In genomic region chr10:67999170-67999569, GRCm38 (mm10) we compare ENCODE assay signal across 31 mouse cellular contexts. TPM values are rescaled to one million over a fixed set of nuclear protein-coding genes. Genes with fewer than 3 reads are reported as not detected.
"Had no signal": no experiment of that assay in that cellular context is flagged by ENCODE, and none has a peak within 500 bp of the region (broad histone marks: within the 10 kb centered on the region; RNA-seq: fewer than 3 reads in every experiment).

No protein-coding gene starts in this region.

- H3K27ac ChIP-seq: heart, embryonic 13.5 days; heart, embryonic 15.5 days; hindbrain, embryonic 10.5 days; hindbrain, embryonic 12.5 days; hindbrain, embryonic 13.5 days; hindbrain, embryonic 14.5 days; hindbrain, embryonic 15.5 days; hindbrain, postnatal 0 days; intestine, embryonic 15.5 days; kidney, embryonic 15.5 days; kidney, postnatal 0 days; layer of hippocampus, adult 2 months; left cerebral cortex, adult 2 months had no signal

- H3K4me1 ChIP-seq: intestine, embryonic 15.5 days had no signal

- H3K27me3 ChIP-seq: heart, embryonic 12.5 days; heart, embryonic 13.5 days; heart, embryonic 15.5 days; hindbrain, embryonic 12.5 days; hindbrain, embryonic 13.5 days; hindbrain, embryonic 15.5 days; intestine, embryonic 15.5 days; kidney, embryonic 15.5 days had no signal

- H3K4me3 ChIP-seq: heart, embryonic 12.5 days; heart, embryonic 13.5 days; heart, embryonic 15.5 days; hindbrain, embryonic 10.5 days; hindbrain, embryonic 12.5 days; hindbrain, embryonic 13.5 days; hindbrain, embryonic 15.5 days; intestine, embryonic 15.5 days; kidney, embryonic 15.5 days; layer of hippocampus, adult 2 months; left cerebral cortex, adult 2 months had no signal

- H3K4me2 ChIP-seq: heart, embryonic 15.5 days; hindbrain, embryonic 12.5 days; hindbrain, embryonic 13.5 days; intestine, embryonic 15.5 days; kidney, embryonic 15.5 days had no signal

- H3K9ac ChIP-seq: heart, embryonic 12.5 days; heart, embryonic 13.5 days; heart, embryonic 15.5 days; hindbrain, embryonic 12.5 days; hindbrain, embryonic 13.5 days; hindbrain, embryonic 14.5 days; hindbrain, embryonic 15.5 days; intestine, embryonic 15.5 days; kidney, embryonic 15.5 days had no signal

- DNase-seq: heart, postnatal 10 days; heart, postnatal 14 days; heart, postnatal 36 days; heart, postnatal 4 days; kidney, adult 11 months; kidney, adult 18-20 months; kidney, adult 2 months; kidney, adult 8-10 months; kidney, adult 9 months; kidney, postnatal 10 days; kidney, postnatal 14 days; kidney, postnatal 25 days; kidney, postnatal 36 days; kidney, postnatal 4 days; layer of hippocampus, adult 9-11 months; layer of hippocampus, postnatal 36 days had no signal

- H3K36me3 ChIP-seq: heart, embryonic 15.5 days; hindbrain, embryonic 12.5 days; hindbrain, embryonic 13.5 days; hindbrain, embryonic 15.5 days; intestine, embryonic 15.5 days; kidney, embryonic 15.5 days had no signal

- H3K9me3 ChIP-seq: heart, embryonic 12.5 days; heart, embryonic 13.5 days; heart, embryonic 15.5 days; hindbrain, embryonic 10.5 days; hindbrain, embryonic 12.5 days; hindbrain, embryonic 13.5 days; hindbrain, embryonic 15.5 days; intestine, embryonic 15.5 days; kidney, embryonic 15.5 days had no signal

RNA-seq across cellular contexts. Expression of gene Rtkn2, which starts 19.8 kb away (rescaled TPM):
- polyA plus RNA-seq: large intestine, adult 2 months had no signal
